Mouse (Mus musculus): ENCODE measurements around the gene Mettl7a1. TPM values are rescaled to one million over a fixed set of nuclear protein-coding genes. Genes with fewer than 3 reads are reported as not detected.
"Not testable (repeated sequence)": the region's sequence is repeated elsewhere in the genome, so short reads cannot be mapped to it uniquely, and the experiment has no call there.

Mettl7a1 gene
- polyA plus RNA-seq, 1 experiment from 2014 or later, result 3.4 TPM

- Histone ChIP-seq H3K36me3 (ENCODE audit: control insufficient read depth, insufficient read depth, low read length) (no peaks in the 10 kb centered on the region), H3K4me1 (ENCODE audit: control insufficient read depth, insufficient read depth, low read length) (no peaks in the 10 kb centered on the region), H3K4me3 (ENCODE audit: low read depth, low read length) (no peak overlapping the region), H3K27ac (replicated peaks; ENCODE audit: low read depth, low read length) (peak overlapping the region; percentile 50; the same call in 1 of the 2 replicates), H3K9me3 (ENCODE audit: control insufficient read depth, low read length) (no peaks in the 10 kb centered on the region), H3K4me2 (ENCODE audit: low read depth, low read length) (no peak overlapping the region), H3K27me3 (replicated peaks; ENCODE audit: control insufficient read depth, insufficient read depth, low read length) (no peaks in the 10 kb centered on the region), H3K9ac (ENCODE audit: low read depth, low read length) (no peak overlapping the region)
- WGBS, result 69% methylated on average over 14 of the region's 14 CpGs
- DNase-seq (ENCODE audit: low spot score) (peak; percentile 22), ATAC-seq (ENCODE audit: low read depth) (peak; percentile 55; the same call in 1 of the 2 replicates)
Observed at GRCm38 (mm10) chr15:100346761-100347160, 42.8 kb downstream of the Mettl7a1 start.

GRCm38 (mm10) chr15:100349496-100349895 is 45.6 kb downstream of the Mettl7a1 start:
- WGBS, result 41% methylated on average over 2 of the region's 2 CpGs
- no peak for ATAC-seq (ENCODE audit: low read depth)
- no peak overlapping the region for H3K4me3 ChIP-seq (ENCODE audit: low read depth, low read length)

GRCm38 (mm10) chr15:100351501-100352060 is 47.6 kb downstream of the Mettl7a1 start:
- 50% methylated on average over 6 of the region's 6 CpGs for WGBS
- Histone ChIP-seq H3K27me3 (replicated peaks; ENCODE audit: control insufficient read depth, insufficient read depth, low read length) (no peaks in the 10 kb centered on the region), H3K4me2 (ENCODE audit: low read depth, low read length) (no peak overlapping the region), H3K27ac (replicated peaks; ENCODE audit: low read depth, low read length) (no peak overlapping the region), H3K9ac (ENCODE audit: low read depth, low read length) (no peak overlapping the region), H3K36me3 (ENCODE audit: control insufficient read depth, insufficient read depth, low read length) (no peaks in the 10 kb centered on the region), H3K9me3 (ENCODE audit: control insufficient read depth, low read length) (no peaks in the 10 kb centered on the region), H3K4me3 (ENCODE audit: low read depth, low read length) (no peak overlapping the region), H3K4me1 (ENCODE audit: control insufficient read depth, insufficient read depth, low read length) (no peaks in the 10 kb centered on the region)
- DNase-seq (ENCODE audit: low spot score), result no peak
- ATAC-seq (ENCODE audit: low read depth), result no peak

More at GRCm38 (mm10) chr15:100349496-100349895, 45.6 kb downstream of the Mettl7a1 start:
- Histone ChIP-seq H3K9ac (ENCODE audit: low read depth, low read length) (no peak overlapping the region), H3K27ac (replicated peaks; ENCODE audit: low read depth, low read length) (no peak overlapping the region), H3K36me3 (ENCODE audit: control insufficient read depth, insufficient read depth, low read length) (no peaks in the 10 kb centered on the region), H3K27me3 (replicated peaks; ENCODE audit: control insufficient read depth, insufficient read depth, low read length) (no peaks in the 10 kb centered on the region), H3K4me1 (ENCODE audit: control insufficient read depth, insufficient read depth, low read length) (no peaks in the 10 kb centered on the region), H3K4me2 (ENCODE audit: low read depth, low read length) (no peak overlapping the region), H3K9me3 (ENCODE audit: control insufficient read depth, low read length) (no peaks in the 10 kb centered on the region)
- no peak for DNase-seq (ENCODE audit: low spot score)

- no peak for DNase-seq (ENCODE audit: low spot score)
- WGBS, result 56% methylated on average over 10 of the region's 10 CpGs
- Histone ChIP-seq H3K27me3 (replicated peaks; ENCODE audit: control insufficient read depth, insufficient read depth, low read length) (no peaks in the 10 kb centered on the region), H3K36me3 (ENCODE audit: control insufficient read depth, insufficient read depth, low read length) (no peaks in the 10 kb centered on the region), H3K4me1 (ENCODE audit: control insufficient read depth, insufficient read depth, low read length) (no peaks in the 10 kb centered on the region), H3K27ac (replicated peaks; ENCODE audit: low read depth, low read length) (no peak within 1 kb of the TSS), H3K9ac (ENCODE audit: low read depth, low read length) (no peak within 1 kb of the TSS), H3K4me2 (ENCODE audit: low read depth, low read length) (no peak within 1 kb of the TSS), H3K9me3 (ENCODE audit: control insufficient read depth, low read length) (no peaks in the 10 kb centered on the region), H3K4me3 (ENCODE audit: low read depth, low read length) (no peak within 1 kb of the TSS)
- no peak for ATAC-seq (ENCODE audit: low read depth)
Observed at GRCm38 (mm10) chr15:100352711-100353250, 48.8 kb downstream of the Mettl7a1 start, which contains the start of the genes Methig1 and Mettl7a2. TSS of gene Methig1 (plus strand) at chr15:100353149. TSS of gene Mettl7a2 (plus strand) at chr15:100353200.

GRCm38 (mm10) chr15:100353399-100353798 is 49.5 kb downstream of the Mettl7a1 start:
- H3K9ac ChIP-seq (ENCODE audit: low read depth, low read length); H3K36me3 ChIP-seq (ENCODE audit: control insufficient read depth, insufficient read depth, low read length); H3K9me3 ChIP-seq (ENCODE audit: control insufficient read depth, low read length); DNase-seq (ENCODE audit: low spot score); H3K4me3 ChIP-seq (ENCODE audit: low read depth, low read length); H3K4me2 ChIP-seq (ENCODE audit: low read depth, low read length); H3K27me3 ChIP-seq (replicated peaks; ENCODE audit: control insufficient read depth, insufficient read depth, low read length); H3K4me1 ChIP-seq (ENCODE audit: control insufficient read depth, insufficient read depth, low read length); H3K27ac ChIP-seq (replicated peaks; ENCODE audit: low read depth, low read length); ATAC-seq (ENCODE audit: low read depth): not testable (repeated sequence)
- WGBS, result 94% methylated on average over 6 of the region's 22 CpGs

GRCm38 (mm10) chr15:100355876-100356275 is 51.9 kb downstream of the Mettl7a1 start:
- no peaks in the 10 kb centered on the region for H3K4me1 ChIP-seq (ENCODE audit: control insufficient read depth, insufficient read depth, low read length)
- H3K9ac ChIP-seq (ENCODE audit: low read depth, low read length), result no peak overlapping the region
- no peak overlapping the region for H3K4me3 ChIP-seq (ENCODE audit: low read depth, low read length)
- 83% methylated on average over 5 of the region's 5 CpGs for WGBS
- no peaks in the 10 kb centered on the region for H3K27me3 ChIP-seq (replicated peaks; ENCODE audit: control insufficient read depth, insufficient read depth, low read length)
- ATAC-seq (ENCODE audit: low read depth) (no peak), DNase-seq (ENCODE audit: low spot score) (no peak)
- no peak overlapping the region for H3K27ac ChIP-seq (replicated peaks; ENCODE audit: low read depth, low read length)
- no peaks in the 10 kb centered on the region for H3K9me3 ChIP-seq (ENCODE audit: control insufficient read depth, low read length)
- no peak overlapping the region for H3K4me2 ChIP-seq (ENCODE audit: low read depth, low read length)
- H3K36me3 ChIP-seq (ENCODE audit: control insufficient read depth, insufficient read depth, low read length), result no peaks in the 10 kb centered on the region

- Histone ChIP-seq H3K4me2 (ENCODE audit: low read depth, low read length) (no peak within 1 kb of the TSS), H3K27ac (replicated peaks; ENCODE audit: low read depth, low read length) (no peak within 1 kb of the TSS), H3K4me1 (ENCODE audit: control insufficient read depth, insufficient read depth, low read length) (no peaks in the 10 kb centered on the region), H3K9me3 (ENCODE audit: control insufficient read depth, low read length) (peaks cover 4% of the 10 kb centered on the region; the same call in 1 of the 2 replicates), H3K4me3 (ENCODE audit: low read depth, low read length) (no peak within 1 kb of the TSS), H3K9ac (ENCODE audit: low read depth, low read length) (no peak within 1 kb of the TSS), H3K36me3 (ENCODE audit: control insufficient read depth, insufficient read depth, low read length) (no peaks in the 10 kb centered on the region), H3K27me3 (replicated peaks; ENCODE audit: control insufficient read depth, insufficient read depth, low read length) (no peaks in the 10 kb centered on the region)
- ATAC-seq (ENCODE audit: low read depth) (no peak), DNase-seq (ENCODE audit: low spot score) (no peak)
- WGBS, result 66% methylated on average over 7 of the region's 7 CpGs
Observed at GRCm38 (mm10) chr15:100364242-100364641, 60.3 kb downstream of the Mettl7a1 start, which contains the start of gene Higd1c. TSS of gene Higd1c (plus strand) at chr15:100364542.

- H3K9me3 ChIP-seq (ENCODE audit: control insufficient read depth, low read length); H3K27ac ChIP-seq (replicated peaks; ENCODE audit: low read depth, low read length); ATAC-seq (ENCODE audit: low read depth); H3K9ac ChIP-seq (ENCODE audit: low read depth, low read length); H3K36me3 ChIP-seq (ENCODE audit: control insufficient read depth, insufficient read depth, low read length); H3K4me1 ChIP-seq (ENCODE audit: control insufficient read depth, insufficient read depth, low read length); H3K4me2 ChIP-seq (ENCODE audit: low read depth, low read length); H3K27me3 ChIP-seq (replicated peaks; ENCODE audit: control insufficient read depth, insufficient read depth, low read length); H3K4me3 ChIP-seq (ENCODE audit: low read depth, low read length); DNase-seq (ENCODE audit: low spot score): not testable (repeated sequence)
- 28% methylated on average over 9 of the region's 9 CpGs for WGBS
Observed at GRCm38 (mm10) chr15:100365967-100366366, 62.0 kb downstream of the Mettl7a1 start.

- no peak for ATAC-seq (ENCODE audit: low read depth)
- Histone ChIP-seq H3K9me3 (ENCODE audit: control insufficient read depth, low read length) (peaks cover 4% of the 10 kb centered on the region; the same call in 1 of the 2 replicates), H3K27me3 (replicated peaks; ENCODE audit: control insufficient read depth, insufficient read depth, low read length) (no peaks in the 10 kb centered on the region), H3K4me3 (ENCODE audit: low read depth, low read length) (no peak overlapping the region), H3K4me2 (ENCODE audit: low read depth, low read length) (no peak overlapping the region), H3K9ac (ENCODE audit: low read depth, low read length) (no peak overlapping the region), H3K4me1 (ENCODE audit: control insufficient read depth, insufficient read depth, low read length) (no peaks in the 10 kb centered on the region), H3K27ac (replicated peaks; ENCODE audit: low read depth, low read length) (no peak overlapping the region), H3K36me3 (ENCODE audit: control insufficient read depth, insufficient read depth, low read length) (no peaks in the 10 kb centered on the region)
- 82% methylated on average over 7 of the region's 7 CpGs for WGBS
- DNase-seq (ENCODE audit: low spot score), result no peak
Observed at GRCm38 (mm10) chr15:100367119-100367518, 63.2 kb downstream of the Mettl7a1 start.
